Mouse (Mus musculus) heart, postnatal 0 days (tissue): ENCODE measurements around the gene Anxa6. TPM values are rescaled to one million over a fixed set of nuclear protein-coding genes. Genes with fewer than 3 reads are reported as not detected.
A peak's percentile ranks its signal among the peaks of the same experiment; 100 is the strongest.

Experiments used
- ATAC-seq: fragments of 200-750 bp; cut with Nextera tagmentation; 2 replicates; pipeline ENCODE4 v1.8.0; 2017; ENCODE audit warnings: low read depth, moderate number of reproducible peaks, moderate library complexity; ENCODE audit not compliant: insufficient read depth
- DNase-seq: peaks from one replicate; pipeline ENCODE4 v3.0.0-alpha.2; 2016; ENCODE audit warnings: low spot score
- H3K27ac ChIP-seq: fragments of 300-500 bp; sonication (generic); 2 replicates; pipeline ENCODE4 v1.5.1; 2014; ENCODE audit warnings: low read depth, mild to moderate bottlenecking
- H3K27me3 ChIP-seq: fragments of 300-500 bp; sonication (generic); 2 replicates; pipeline ENCODE4 v1.6.1; 2014; ENCODE audit warnings: low read length, mixed read lengths; ENCODE audit not compliant: control insufficient read depth, insufficient read depth
- H3K36me3 ChIP-seq: fragments of 300-500 bp; sonication (generic); replicated peaks from 2 replicates; pipeline ENCODE4 v1.6.1; 2014; ENCODE audit warnings: low read length, mixed read lengths; ENCODE audit not compliant: control insufficient read depth, insufficient read depth
- H3K4me1 ChIP-seq: fragments of 300-500 bp; sonication (generic); 2 replicates; pipeline ENCODE4 v1.6.1; 2014; ENCODE audit warnings: antibody characterized with exemption; ENCODE audit not compliant: control insufficient read depth, insufficient read depth
- H3K4me2 ChIP-seq: fragments of 300-500 bp; sonication (generic); 2 replicates; pipeline ENCODE4 v1.6.1; 2014; ENCODE audit warnings: low read depth, mild to moderate bottlenecking, low read length, moderate library complexity
- H3K4me3 ChIP-seq: fragments of 300-500 bp; sonication (generic); 2 replicates; pipeline ENCODE4 v1.5.1; 2014; ENCODE audit warnings: low read depth, low read length
- H3K9ac ChIP-seq: fragments of 300-500 bp; sonication (generic); replicated peaks from 2 replicates; pipeline ENCODE4 v1.6.1; 2014; ENCODE audit warnings: low read depth, low read length, mixed read lengths
- H3K9me3 ChIP-seq: fragments of 300-500 bp; sonication (generic); replicated peaks from 2 replicates; pipeline ENCODE4 v1.6.1; 2016; ENCODE audit warnings: low read length; ENCODE audit not compliant: control insufficient read depth
- CTCF ChIP-seq: IDR thresholded peaks from 2 replicates; pipeline ENCODE4 v1.5.1; 2016; ENCODE audit warnings: antibody characterized with exemption, control low read depth, low read depth
- EP300 ChIP-seq: IDR thresholded peaks from 2 replicates; pipeline ENCODE4 v1.6.1; 2016; ENCODE audit warnings: antibody characterized with exemption, low read depth
- WGBS: fragments of 180-500 bp; shearing (Covaris S2); extraction: QIAGEN DNeasy Blood & Tissue Kit; methylation state at CpG from one replicate; pipeline ENCODE4 v1.1.7; 2014; 5-methylcytosine and 5-hydroxymethylcytosine counted together
- polyA plus RNA-seq: library from polyadenylated mRNA; unstranded; fragments of >200 nt; fragmentation: Nextera tagmentation; extraction: Ambion mirVana; gene quantifications from 2 replicates; pipeline ENCODE4 v1.2.1, GENCODE M21; 2015
- total RNA-seq: library from RNA; depleted of rRNA; stranded (reverse); fragments of >200 nt; gene quantifications from 2 replicates; pipeline ENCODE4 v1.2.3, GENCODE M21; 2014; ENCODE audit warnings: low replicate concordance

Gene Anxa6
- total and polyA plus RNA-seq, 2 experiments from 2014 or later, result 250 to 306 TPM

- no peak for ATAC-seq
These were observed 43.3 kb downstream of the Anxa6 start for GRCm38 (mm10) chr11:54989920-54990319.

GRCm38 (mm10) chr11:54988754-54989349, 44.4 kb downstream of the Anxa6 start:
- H3K4me1 ChIP-seq, result no peaks in the 10 kb centered on the region
- ATAC-seq, result no peak
- no peaks in the 10 kb centered on the region for H3K9me3 ChIP-seq
- no peak overlapping the region for H3K27ac ChIP-seq
- no peak overlapping the region for H3K4me2 ChIP-seq
- no peak for DNase-seq
- H3K36me3 ChIP-seq, result peaks cover 89% of the 10 kb centered on the region
- no peak overlapping the region for H3K4me3 ChIP-seq
- no peak overlapping the region for H3K9ac ChIP-seq
- no peaks in the 10 kb centered on the region for H3K27me3 ChIP-seq
- TF ChIP-seq EP300 (no peak), CTCF (no peak)
- WGBS, result 88% methylated on average over 8 of the region's 8 CpGs

More at GRCm38 (mm10) chr11:54989920-54990319, 43.3 kb downstream of the Anxa6 start:
- H3K4me2 ChIP-seq, result no peak overlapping the region
- TF ChIP-seq EP300 (no peak), CTCF (no peak)
- peaks cover 93% of the 10 kb centered on the region for H3K36me3 ChIP-seq
- DNase-seq, result no peak
- no peak overlapping the region for H3K27ac ChIP-seq
- H3K27me3 ChIP-seq, result no peaks in the 10 kb centered on the region
- H3K9me3 ChIP-seq, result no peaks in the 10 kb centered on the region
- H3K9ac ChIP-seq, result no peak overlapping the region
- no peak overlapping the region for H3K4me3 ChIP-seq
- H3K4me1 ChIP-seq, result no peaks in the 10 kb centered on the region

- no peaks in the 10 kb centered on the region for H3K4me1 ChIP-seq
- H3K9me3 ChIP-seq, result no peaks in the 10 kb centered on the region
- no peak overlapping the region for H3K9ac ChIP-seq
- no peak for DNase-seq
- H3K36me3 ChIP-seq, result peaks cover 89% of the 10 kb centered on the region
- no peak for ATAC-seq
- H3K4me3 ChIP-seq, result no peak overlapping the region
- TF ChIP-seq EP300 (no peak), CTCF (peak; percentile 62)
- WGBS, result 100% methylated on average over 1 of the region's 1 CpGs
- H3K4me2 ChIP-seq, result no peak overlapping the region
- H3K27me3 ChIP-seq, result no peaks in the 10 kb centered on the region
- H3K27ac ChIP-seq, result no peak overlapping the region
These were observed 45.3 kb downstream of the Anxa6 start for GRCm38 (mm10) chr11:54987974-54988373.

GRCm38 (mm10) chr11:54985086-54985485, 48.2 kb downstream of the Anxa6 start:
- no peak for ATAC-seq
- Histone ChIP-seq H3K27ac (no peak overlapping the region), H3K9me3 (no peaks in the 10 kb centered on the region), H3K4me1 (no peaks in the 10 kb centered on the region), H3K4me3 (no peak overlapping the region), H3K4me2 (no peak overlapping the region), H3K27me3 (no peaks in the 10 kb centered on the region), H3K36me3 (peaks cover 91% of the 10 kb centered on the region), H3K9ac (no peak overlapping the region)
- 61% methylated on average over 3 of the region's 3 CpGs for WGBS
- DNase-seq, result no peak
- no peak for TF ChIP-seq CTCF
- no peak for TF ChIP-seq EP300

GRCm38 (mm10) chr11:54984581-54984980, 48.7 kb downstream of the Anxa6 start:
- Histone ChIP-seq H3K27me3 (no peaks in the 10 kb centered on the region), H3K4me1 (no peaks in the 10 kb centered on the region), H3K4me2 (no peak overlapping the region), H3K36me3 (peaks cover 91% of the 10 kb centered on the region), H3K4me3 (no peak overlapping the region), H3K27ac (no peak overlapping the region), H3K9ac (no peak overlapping the region), H3K9me3 (no peaks in the 10 kb centered on the region)
- WGBS, result 64% methylated on average over 4 of the region's 4 CpGs
- TF ChIP-seq CTCF (no peak), EP300 (no peak)
- ATAC-seq (no peak), DNase-seq (no peak)

- TF ChIP-seq CTCF (peak; percentile 87), EP300 (no peak)
These were observed 49.2 kb downstream of the Anxa6 start for GRCm38 (mm10) chr11:54984085-54984484.

More at GRCm38 (mm10) chr11:54984085-54984484, 49.2 kb downstream of the Anxa6 start:
- DNase-seq, result peak; percentile 59
- Histone ChIP-seq H3K9ac (no peak overlapping the region), H3K4me3 (no peak overlapping the region), H3K27me3 (no peaks in the 10 kb centered on the region), H3K4me1 (no peaks in the 10 kb centered on the region), H3K27ac (no peak overlapping the region), H3K4me2 (no peak overlapping the region), H3K9me3 (no peaks in the 10 kb centered on the region), H3K36me3 (peaks cover 92% of the 10 kb centered on the region)
- 0 out of 2 replicates have a peak, but pooled peaks have one; percentile 10 for ATAC-seq
- 2% methylated on average over 6 of the region's 6 CpGs for WGBS
